Mouse (Mus musculus): ENCODE measurements around the gene Homer3. TPM values are rescaled to one million over a fixed set of nuclear protein-coding genes. Genes with fewer than 3 reads are reported as not detected.

The Homer3 gene
- polyA plus RNA-seq, 1 experiment from 2014 or later = 52.5 TPM

DNA sequence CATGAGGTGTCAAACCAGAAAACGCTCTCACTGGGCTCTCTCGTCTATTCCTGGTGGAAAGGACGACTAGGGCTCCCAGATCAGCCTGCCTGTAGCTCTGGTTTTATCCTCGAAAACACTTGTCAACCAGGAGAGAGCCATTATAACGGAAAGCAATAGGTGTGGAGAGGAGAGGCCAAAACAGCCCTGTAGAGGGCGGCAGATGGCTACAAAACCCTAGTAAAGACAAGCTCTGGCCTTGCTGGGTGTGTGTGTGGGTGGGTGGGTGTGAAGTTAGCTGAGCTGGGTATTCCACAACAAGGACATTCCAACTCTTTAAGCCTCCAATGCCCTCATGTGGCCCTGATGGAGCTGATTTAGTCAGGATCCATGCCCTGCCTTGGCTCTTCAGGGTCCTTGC lies 61.1 kb downstream of the Homer3 start:
- peaks cover 46% of the 10 kb centered on the region for H3K36me3 ChIP-seq
- 62% methylated on average over 6 of the region's 6 CpGs for WGBS
- ATAC-seq (replicated peaks) = peak; percentile 46; the same call in 1 of the 2 replicates

More for the DNA sequence above, 61.1 kb downstream of the Homer3 start:
- no peak overlapping the region for H3K4me2 ChIP-seq (replicated peaks)
- H3K9me3 ChIP-seq = no peaks in the 10 kb centered on the region
- 0 out of 2 replicates have a peak overlapping the region, but pooled peaks have one; percentile 18 for H3K27ac ChIP-seq (replicated peaks)
- H3K9ac ChIP-seq (replicated peaks) = no peak overlapping the region; the same call in 1 of the 2 replicates
- H3K4me3 ChIP-seq = no peak overlapping the region
- peaks cover 24% of the 10 kb centered on the region for H3K4me1 ChIP-seq
- no peaks in the 10 kb centered on the region for H3K27me3 ChIP-seq

Other genes starting within 250 kb of the Homer3 start
- gene Mau2, start 240.1 kb upstream of the Homer3 start, polyA plus RNA-seq (2015; fragmentation: Nextera tagmentation; extraction: Ambion mirVana) = 84.5 and 85.9 TPM in 2 replicates
- 60.9 and 66.5 TPM in 2 replicates for gene Sugp1, start 240.0 kb upstream of the Homer3 start, polyA plus RNA-seq (2015; fragmentation: Nextera tagmentation; extraction: Ambion mirVana)
- gene Tm6sf2, start 209.9 kb upstream of the Homer3 start, polyA plus RNA-seq (2015; fragmentation: Nextera tagmentation; extraction: Ambion mirVana) = 1.3 and 1.5 TPM in 2 replicates
- gene Hapln4, start 199.4 kb upstream of the Homer3 start, polyA plus RNA-seq (2015; fragmentation: Nextera tagmentation; extraction: Ambion mirVana) = 0.15 and 0.38 TPM in 2 replicates
- 144 and 152 TPM in 2 replicates for gene Ncan, start 162.0 kb upstream of the Homer3 start, polyA plus RNA-seq (2015; fragmentation: Nextera tagmentation; extraction: Ambion mirVana)
- gene Nr2c2ap, start 151.5 kb upstream of the Homer3 start, polyA plus RNA-seq (2015; fragmentation: Nextera tagmentation; extraction: Ambion mirVana) = 43.0 and 43.3 TPM in 2 replicates
- gene Rfxank, start 143.7 kb upstream of the Homer3 start, polyA plus RNA-seq (2015; fragmentation: Nextera tagmentation; extraction: Ambion mirVana) = 11.5 and 13.4 TPM in 2 replicates
- 48.4 and 50.3 TPM in 2 replicates for gene Borcs8, start 143.3 kb upstream of the Homer3 start, polyA plus RNA-seq (2015; fragmentation: Nextera tagmentation; extraction: Ambion mirVana)
- 0.22 and 0.23 TPM in 2 replicates for gene Mef2b, start 143.1 kb upstream of the Homer3 start, polyA plus RNA-seq (2015; fragmentation: Nextera tagmentation; extraction: Ambion mirVana)
- 54.2 and 58.1 TPM in 2 replicates for gene Tmem161a, start 110.5 kb upstream of the Homer3 start, polyA plus RNA-seq (2015; fragmentation: Nextera tagmentation; extraction: Ambion mirVana)
- gene Slc25a42, start 70.5 kb upstream of the Homer3 start, polyA plus RNA-seq (2015; fragmentation: Nextera tagmentation; extraction: Ambion mirVana) = 3.8 and 4.4 TPM in 2 replicates
- gene Sugp2, start 48.6 kb upstream of the Homer3 start, polyA plus RNA-seq (2015; fragmentation: Nextera tagmentation; extraction: Ambion mirVana) = 83.3 and 85.6 TPM in 2 replicates
- 90.3 and 94.5 TPM in 2 replicates for gene Armc6, start 48.4 kb upstream of the Homer3 start, polyA plus RNA-seq (2015; fragmentation: Nextera tagmentation; extraction: Ambion mirVana)
- gene Ddx49, start 19.7 kb downstream of the Homer3 start, polyA plus RNA-seq (2015; fragmentation: Nextera tagmentation; extraction: Ambion mirVana) = 52.2 and 53.8 TPM in 2 replicates
- 266 and 271 TPM in 2 replicates for gene Cope, start 19.7 kb downstream of the Homer3 start, polyA plus RNA-seq (2015; fragmentation: Nextera tagmentation; extraction: Ambion mirVana)
- 31.3 and 31.9 TPM in 2 replicates for gene Cers1, start 32.9 kb downstream of the Homer3 start, polyA plus RNA-seq (2015; fragmentation: Nextera tagmentation; extraction: Ambion mirVana)
- 0.87 and 5.1 TPM in 2 replicates for gene Gdf1, start 47.0 kb downstream of the Homer3 start, polyA plus RNA-seq (2015; fragmentation: Nextera tagmentation; extraction: Ambion mirVana)
- 17.5 and 17.8 TPM in 2 replicates for gene Upf1, start 70.5 kb downstream of the Homer3 start, polyA plus RNA-seq (2015; fragmentation: Nextera tagmentation; extraction: Ambion mirVana)
- 0.14 TPM in 1 of 2 replicates, not detected in the other for gene Comp, start 90.7 kb downstream of the Homer3 start, polyA plus RNA-seq (2015; fragmentation: Nextera tagmentation; extraction: Ambion mirVana)
- gene Crtc1, start 156.8 kb downstream of the Homer3 start, polyA plus RNA-seq (2015; fragmentation: Nextera tagmentation; extraction: Ambion mirVana) = 41.0 and 42.2 TPM in 2 replicates
- 19.3 and 21.4 TPM in 2 replicates for gene Klhl26, start 194.1 kb downstream of the Homer3 start, polyA plus RNA-seq (2015; fragmentation: Nextera tagmentation; extraction: Ambion mirVana)
- gene Tmem59l, start 204.5 kb downstream of the Homer3 start, polyA plus RNA-seq (2015; fragmentation: Nextera tagmentation; extraction: Ambion mirVana) = 70.2 and 75.0 TPM in 2 replicates
- gene Crlf1, start 210.3 kb downstream of the Homer3 start, polyA plus RNA-seq (2015; fragmentation: Nextera tagmentation; extraction: Ambion mirVana) = 4.3 and 5.3 TPM in 2 replicates
- 164 and 176 TPM in 2 replicates for gene Rex1bd, start 223.9 kb downstream of the Homer3 start, polyA plus RNA-seq (2015; fragmentation: Nextera tagmentation; extraction: Ambion mirVana)
- 724 and 839 TPM in 2 replicates for gene Uba52, start 228.0 kb downstream of the Homer3 start, polyA plus RNA-seq (2015; fragmentation: Nextera tagmentation; extraction: Ambion mirVana)
- gene Fkbp8, start 244.9 kb downstream of the Homer3 start, polyA plus RNA-seq (2015; fragmentation: Nextera tagmentation; extraction: Ambion mirVana) = 433 and 440 TPM in 2 replicates
- gene Kxd1, start 245.1 kb downstream of the Homer3 start, polyA plus RNA-seq (2015; fragmentation: Nextera tagmentation; extraction: Ambion mirVana) = 49.8 and 50.2 TPM in 2 replicates

Data from forebrain, embryonic 15.5 days (tissue).